Mouse (Mus musculus) ES-E14 (cell line): ENCODE measurements at regions not wholly inside any gene's neighbourhood (a gene's known extent, or its start where the extent isn't known, plus 50 kb on each side); places are given as distances from the start of the nearest gene placed in this dataset.

Experiments used
- CHD2 ChIP-seq: IDR thresholded peaks from 2 replicates; pipeline ENCODE4 v1.6.1; 2014; ENCODE audit warnings: mild to moderate bottlenecking, low read depth, low read length, inconsistent platforms
- MAFK ChIP-seq: IDR thresholded peaks from 2 replicates; pipeline ENCODE4 v1.6.1; 2014; ENCODE audit warnings: mild to moderate bottlenecking, low read depth, low read length, inconsistent platforms; ENCODE audit not compliant: insufficient read depth
- ZNF384 ChIP-seq: IDR thresholded peaks from 2 replicates; pipeline ENCODE4 v1.6.1; 2012; ENCODE audit warnings: low read depth, low read length, inconsistent platforms

DNA sequence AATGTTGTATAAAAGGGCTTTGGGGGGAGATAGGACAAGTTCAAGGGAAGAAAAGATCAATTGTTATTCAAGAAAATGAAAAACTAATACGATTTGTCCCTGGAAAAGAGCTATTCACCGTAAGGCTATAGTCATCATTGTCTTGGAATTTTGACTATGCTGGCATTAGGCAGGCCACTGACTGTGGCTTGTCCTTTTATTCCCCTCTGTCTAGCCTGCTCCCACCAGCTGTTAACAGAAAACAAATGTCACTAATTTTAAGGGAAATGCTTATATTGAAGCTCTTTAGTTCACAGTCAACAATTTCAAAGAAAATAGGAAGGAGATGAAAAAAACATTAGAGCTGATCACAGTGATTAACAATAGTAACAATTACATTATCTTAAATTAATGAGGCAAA is 284.3 kb upstream of the Rbms1 start:
- TF ChIP-seq MAFK (no peak), CHD2 (no peak), ZNF384 (no peak)
